Mouse (Mus musculus) small intestine, adult 2 months (tissue): ENCODE data around the gene Il1rn. TPM values are rescaled to one million over a fixed set of nuclear protein-coding genes. Genes with fewer than 3 reads are reported as not detected.
A peak's percentile ranks its signal among the peaks of the same experiment; 100 is the strongest.

Experiments used
- H3K27ac ChIP-seq: fragments of 200-500 bp; 2 replicates; pipeline ENCODE4 v1.5.1; 2012; ENCODE audit warnings: low read depth, low read length, control low read depth, inconsistent platforms; ENCODE audit not compliant: insufficient read depth
- H3K27me3 ChIP-seq: fragments of 200-500 bp; 2 replicates; pipeline ENCODE4 v1.6.1; 2012; ENCODE audit warnings: mild to moderate bottlenecking, moderate library complexity, low read length, inconsistent platforms; ENCODE audit not compliant: control insufficient read depth, insufficient read depth
- H3K36me3 ChIP-seq: fragments of 200-500 bp; 2 replicates; pipeline ENCODE4 v1.6.1; 2012; ENCODE audit warnings: mild to moderate bottlenecking, low read length, control low read depth, inconsistent platforms; ENCODE audit not compliant: control insufficient read depth, insufficient read depth
- H3K4me1 ChIP-seq: fragments of 200-500 bp; 2 replicates; pipeline ENCODE4 v1.6.1; 2012; ENCODE audit warnings: low read length, inconsistent platforms, mixed read lengths; ENCODE audit not compliant: control insufficient read depth, insufficient read depth, insufficient read length
- H3K4me3 ChIP-seq: fragments of 200-500 bp; 2 replicates; pipeline ENCODE4 v1.5.1; 2012; ENCODE audit warnings: low read depth, mild to moderate bottlenecking, control low read depth, inconsistent platforms, low read length, moderate library complexity
- CTCF ChIP-seq: fragments of 200-500 bp; IDR thresholded peaks from 2 replicates; pipeline ENCODE4 v1.5.1; 2012; ENCODE audit warnings: low read depth, mild to moderate bottlenecking, control low read depth, inconsistent platforms, low read length, moderate library complexity, mixed read lengths; ENCODE audit not compliant: insufficient replicate concordance, insufficient read length; ENCODE audit errors: extremely low read depth
- POLR2A ChIP-seq: fragments of 200-500 bp; IDR thresholded peaks from 2 replicates; pipeline ENCODE4 v1.6.1; 2012; ENCODE audit warnings: low read depth, mild to moderate bottlenecking, control low read depth, inconsistent platforms, low read length, moderate library complexity
- WGBS: fragments of 180-500 bp; shearing (Covaris S2); methylation state at CpG from one replicate; pipeline ENCODE4 v1.1.7; 2018; 5-methylcytosine and 5-hydroxymethylcytosine counted together
- polyA plus RNA-seq: library from polyadenylated mRNA; depleted of rRNA; stranded (reverse); fragments of >200 nt; gene quantifications from 2 replicates; pipeline ENCODE4 v1.2.3, GENCODE M21; 2012

Gene Il1rn
- polyA plus RNA-seq, 1 experiment: 2.4 TPM

GRCm38 (mm10) chr2:24359347-24359746 is 22.7 kb downstream of the Il1rn start:
- WGBS: 40% methylated on average over 1 of the region's 1 CpGs
- Histone ChIP-seq H3K4me1 (no peaks in the 10 kb centered on the region), H3K4me3 (no peak overlapping the region), H3K36me3 (no peaks in the 10 kb centered on the region), H3K27me3 (no peaks in the 10 kb centered on the region), H3K27ac (no peak overlapping the region)
- TF ChIP-seq POLR2A (no peak), CTCF (no peak)

GRCm38 (mm10) chr2:24363818-24364217 is 27.2 kb downstream of the Il1rn start:
- TF ChIP-seq POLR2A: no peak
- no peak for TF ChIP-seq CTCF
- H3K27me3 ChIP-seq: no peaks in the 10 kb centered on the region
- no peak overlapping the region for H3K27ac ChIP-seq
- H3K36me3 ChIP-seq: no peaks in the 10 kb centered on the region
- 34% methylated on average over 3 of the region's 3 CpGs for WGBS
- no peak overlapping the region for H3K4me3 ChIP-seq
- H3K4me1 ChIP-seq: peaks cover 10% of the 10 kb centered on the region

- Histone ChIP-seq H3K27ac (no peak overlapping the region), H3K27me3 (no peaks in the 10 kb centered on the region), H3K36me3 (no peaks in the 10 kb centered on the region), H3K4me3 (no peak overlapping the region), H3K4me1 (peaks cover 12% of the 10 kb centered on the region)
- 72% methylated on average over 12 of the region's 12 CpGs for WGBS
- no peak for TF ChIP-seq CTCF
- TF ChIP-seq POLR2A: no peak
Observed at GRCm38 (mm10) chr2:24366214-24366975, 29.7 kb downstream of the Il1rn start.

- Histone ChIP-seq H3K27me3 (no peaks in the 10 kb centered on the region), H3K4me3 (peak within 1 kb of the TSS; percentile 67), H3K4me1 (peaks cover 12% of the 10 kb centered on the region), H3K36me3 (no peaks in the 10 kb centered on the region), H3K27ac (peak within 1 kb of the TSS; percentile 43; the same call in 1 of the 2 replicates)
- no peak for TF ChIP-seq CTCF
- TF ChIP-seq POLR2A: 0 out of 2 replicates have a peak, but pooled peaks have one; percentile 30
- WGBS: 2% methylated on average over 47 of the region's 47 CpGs
Observed at GRCm38 (mm10) chr2:24367030-24367894, 30.6 kb downstream of the Il1rn start, which contains the start of gene Psd4. Psd4 (plus strand) TSS chr2:24367580.

GRCm38 (mm10) chr2:24367895-24368261 is 31.2 kb downstream of the Il1rn start:
- Histone ChIP-seq H3K27ac (peak overlapping the region; percentile 43; the same call in 1 of the 2 replicates), H3K36me3 (no peaks in the 10 kb centered on the region), H3K4me3 (peak overlapping the region; percentile 67), H3K4me1 (peaks cover 12% of the 10 kb centered on the region), H3K27me3 (no peaks in the 10 kb centered on the region)
- WGBS: 20% methylated on average over 4 of the region's 4 CpGs
- no peak for TF ChIP-seq CTCF
- no peak for TF ChIP-seq POLR2A

GRCm38 (mm10) chr2:24378747-24379450 is 42.2 kb downstream of the Il1rn start:
- peak overlapping the region; percentile 12; the same call in 1 of the 2 replicates for H3K4me3 ChIP-seq
- no peaks in the 10 kb centered on the region for H3K27me3 ChIP-seq
- 0 out of 2 replicates have a peak, but pooled peaks have one; percentile 26 for TF ChIP-seq POLR2A
- no peak for TF ChIP-seq CTCF
- H3K27ac ChIP-seq: peak overlapping the region; percentile 99
- WGBS: 31% methylated on average over 5 of the region's 5 CpGs
- no peaks in the 10 kb centered on the region for H3K36me3 ChIP-seq
- H3K4me1 ChIP-seq: peaks cover 23% of the 10 kb centered on the region
